Mouse (Mus musculus) gastrocnemius, postnatal 25 days (tissue): Measurements from ENCODE around the gene Ccdc74a. TPM values are rescaled to one million over a fixed set of nuclear protein-coding genes. Genes with fewer than 3 reads are reported as not detected.
"Not testable (repeated sequence)": the region's sequence is repeated elsewhere in the genome, so short reads cannot be mapped to it uniquely, and the experiment has no call there.

Experiments used
- DNase-seq: peaks from one replicate; pipeline ENCODE4 v3.0.0; 2022
- long read RNA-seq, 2 experiments: library from polyadenylated mRNA; stranded (forward); transcript quantifications; one replicate each; pipeline ENCODE4 v2.0.0; 2021
- total RNA-seq, 2 experiments: library from RNA; stranded (reverse); gene quantifications; 1 replicate in 1 of 2; 2 replicates in 1 of 2; pipeline ENCODE4 v1.2.3; 2021

Ccdc74a gene
- total RNA-seq: 1 to 10 TPM in 1 of 2 experiments, under 1 TPM in 1; 0.77 to 1.6 TPM
- long read RNA-seq, experiment 1: 0 reads
- long read RNA-seq, experiment 2, partial matches to known transcripts: 0 of 2 reads
- long read RNA-seq, experiment 2, other reads (novel, unspliced or antisense): 0 of 2 reads

DNA sequence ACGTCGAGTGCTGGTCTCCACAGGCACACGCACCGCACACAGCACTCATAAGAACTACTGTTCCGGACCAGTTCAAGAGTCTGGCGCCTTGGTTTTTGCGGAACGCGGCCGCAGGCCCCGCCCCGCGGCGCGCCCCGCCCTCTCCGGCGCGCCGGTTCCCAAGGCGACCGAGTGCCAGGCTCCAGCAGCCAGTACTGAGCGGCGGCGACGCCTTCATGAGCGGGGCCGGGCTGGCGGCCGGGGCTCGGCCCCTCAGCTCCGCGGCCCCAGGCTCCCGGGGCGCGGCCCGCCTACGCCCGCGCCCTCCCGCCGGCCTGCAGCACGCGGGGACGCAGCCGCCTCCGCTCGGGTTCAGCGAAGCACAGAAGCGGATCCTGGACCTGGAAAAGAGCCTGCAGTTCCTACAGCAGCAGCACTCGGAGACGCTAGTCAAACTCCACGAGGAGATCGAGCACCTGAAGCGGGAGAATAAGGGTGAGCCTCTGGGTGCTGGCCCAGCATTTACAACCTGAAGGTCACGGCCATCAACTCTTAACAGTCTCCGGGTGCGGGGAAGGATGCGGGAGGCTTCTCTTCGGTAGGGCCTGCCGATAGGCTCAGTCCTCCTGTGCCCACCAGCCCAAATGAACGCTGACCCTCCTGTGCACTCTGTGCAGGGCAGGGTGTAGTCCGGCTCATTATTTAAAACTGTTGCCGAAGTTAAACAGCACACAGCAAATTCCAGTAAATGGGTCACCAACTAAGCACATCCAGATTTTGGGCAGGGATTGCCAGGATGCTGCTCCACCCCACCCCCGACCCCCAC is at the start of gene Ccdc74a:
Gene Ccdc74a (plus strand): TSS at position 161 of the 805 bp plus-strand sequence.
- DNase-seq: peak; percentile 86

GRCm38 (mm10) chr16:17600944-17601562 is 45.2 kb upstream of the Ccdc74a start:
- DNase-seq: no peak

GRCm38 (mm10) chr16:17604941-17605340 is 41.3 kb upstream of the Ccdc74a start:
- no peak for DNase-seq

DNA sequence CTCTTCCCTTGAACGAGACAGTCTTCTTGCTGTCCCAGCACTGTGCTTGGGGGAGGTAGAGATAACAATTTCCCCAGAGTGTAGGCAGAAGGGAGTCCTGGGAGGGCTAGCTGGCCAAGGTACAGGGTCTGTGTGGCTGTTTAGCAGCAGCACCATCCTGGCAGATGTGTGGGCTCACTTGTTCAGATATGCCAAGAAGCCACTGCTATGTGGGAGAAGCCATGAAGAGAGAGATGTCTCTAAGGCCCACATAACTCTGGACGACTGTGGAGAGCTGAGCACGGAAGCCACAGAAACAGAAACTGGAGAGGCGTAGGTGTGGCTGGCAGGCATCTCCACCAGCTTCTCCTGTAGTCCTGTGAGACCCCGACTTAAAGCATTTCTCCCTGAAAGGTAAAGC is 40.6 kb upstream of the Ccdc74a start:
- DNase-seq: no peak

GRCm38 (mm10) chr16:17611383-17611782 is 34.9 kb upstream of the Ccdc74a start:
- DNase-seq: no peak

DNA sequence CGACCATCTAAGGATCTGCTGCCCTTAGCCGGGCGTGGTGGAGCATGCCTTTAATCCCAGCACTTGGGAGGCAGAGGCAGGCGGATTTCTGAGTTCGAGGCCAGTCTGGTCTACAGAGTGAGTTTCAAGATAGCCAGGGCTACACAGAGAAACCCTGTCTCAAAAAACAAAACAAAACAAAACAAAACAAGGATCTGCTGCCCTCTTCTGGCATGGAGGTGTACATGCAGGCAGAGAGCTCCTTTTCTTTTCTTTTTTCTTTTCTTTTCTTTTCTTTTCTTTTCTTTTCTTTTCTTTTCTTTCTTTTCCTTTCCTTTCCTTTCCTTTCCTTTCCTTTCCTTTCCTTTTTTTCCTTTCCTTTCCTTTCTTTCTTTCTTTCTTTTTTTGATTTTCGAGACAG is 31.5 kb upstream of the Ccdc74a start:
- not testable (repeated sequence) for DNase-seq

GRCm38 (mm10) chr16:17616212-17616611 is 30.1 kb upstream of the Ccdc74a start:
- no peak for DNase-seq

- DNase-seq: no peak
Observed at GRCm38 (mm10) chr16:17617922-17618565, 28.2 kb upstream of the Ccdc74a start.

DNA sequence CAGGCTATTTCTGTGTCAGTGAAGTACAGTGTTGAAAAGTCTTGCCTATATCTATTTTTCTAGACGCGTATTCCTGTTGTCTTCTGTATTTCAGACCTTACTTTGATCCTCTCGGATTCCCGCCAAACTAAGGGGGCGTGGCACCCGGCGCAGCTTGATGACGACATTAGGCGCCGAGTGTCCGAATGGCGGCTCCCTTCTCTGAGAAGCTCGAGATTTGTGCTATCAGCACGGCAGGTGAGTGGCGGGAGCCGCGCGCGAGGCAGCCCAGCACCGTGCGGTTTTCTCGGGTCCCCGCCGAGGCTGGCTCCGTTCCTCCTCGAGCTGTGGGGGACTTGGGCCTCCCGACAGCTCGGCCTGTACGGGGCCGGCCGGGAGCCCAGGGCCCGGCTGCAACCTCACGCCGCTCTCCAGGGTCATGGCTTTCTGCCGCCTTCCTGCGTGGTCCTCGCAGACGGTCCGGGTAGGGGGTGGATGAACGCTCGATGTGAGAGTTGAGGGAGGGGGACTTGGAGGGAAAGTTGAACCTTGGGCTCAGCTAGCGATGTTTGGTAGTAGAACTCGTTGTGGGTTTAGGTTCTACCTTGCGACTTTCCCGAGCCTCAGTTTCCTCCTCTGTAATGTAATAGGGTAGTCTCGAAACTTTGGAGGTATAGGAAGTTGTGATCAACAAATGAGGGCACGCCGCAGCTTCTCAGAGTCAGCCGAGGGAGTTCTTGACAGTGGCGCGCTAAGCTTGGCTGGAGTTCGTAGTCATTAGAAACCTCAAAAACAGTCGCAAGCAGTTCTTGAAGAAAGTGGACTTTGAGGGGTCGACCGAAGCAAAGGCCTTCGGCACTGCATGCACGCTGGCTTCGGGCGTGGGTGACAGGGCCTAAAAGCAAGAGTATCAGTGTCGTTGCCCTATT is 26.8 kb upstream of the Ccdc74a start, which contains the start of gene Smpd4:
Gene Smpd4 (plus strand): TSS at position 157 of the 908 bp plus-strand sequence.
- peak; percentile 79 for DNase-seq

DNA sequence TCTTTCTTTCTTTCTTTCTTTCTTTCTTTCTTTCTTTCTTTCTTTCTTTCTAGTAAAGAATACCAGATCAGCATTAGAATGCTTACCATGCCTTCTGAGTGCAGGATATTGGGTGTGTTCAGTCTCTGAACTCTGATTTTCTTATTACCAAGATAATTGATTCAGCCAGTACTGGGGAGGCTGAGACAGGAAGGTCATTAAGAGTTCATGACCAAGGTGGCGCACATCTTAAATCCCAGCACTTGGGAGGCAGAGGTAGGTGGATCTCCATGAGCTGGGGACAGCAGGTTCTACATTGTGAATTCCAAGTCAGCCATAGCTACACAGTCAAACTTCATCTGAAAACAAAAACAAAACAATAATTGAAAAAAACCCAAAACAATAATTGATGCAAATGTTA is 24.3 kb upstream of the Ccdc74a start:
- no peak for DNase-seq

- DNase-seq: no peak
Observed at GRCm38 (mm10) chr16:17625488-17626268, 20.6 kb upstream of the Ccdc74a start.

DNA sequence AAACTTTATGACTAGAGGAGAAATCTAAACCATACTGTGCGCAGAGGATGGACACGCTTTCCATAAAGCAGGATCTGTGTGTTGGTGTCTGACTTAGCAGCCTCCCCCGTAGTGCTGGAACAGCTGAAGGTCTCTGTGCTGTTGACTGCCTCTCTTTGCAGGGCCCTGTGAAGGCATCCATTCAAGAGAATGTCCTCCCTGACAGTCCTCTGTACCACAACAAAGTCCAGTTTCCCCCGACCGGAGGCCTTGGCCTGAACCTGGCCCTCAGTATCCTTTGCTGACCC is 20.1 kb upstream of the Ccdc74a start:
- DNase-seq: no peak

GRCm38 (mm10) chr16:17632580-17632979 is 13.7 kb upstream of the Ccdc74a start:
- DNase-seq: no peak

GRCm38 (mm10) chr16:17633481-17634181 is 12.6 kb upstream of the Ccdc74a start:
- no peak for DNase-seq

DNA sequence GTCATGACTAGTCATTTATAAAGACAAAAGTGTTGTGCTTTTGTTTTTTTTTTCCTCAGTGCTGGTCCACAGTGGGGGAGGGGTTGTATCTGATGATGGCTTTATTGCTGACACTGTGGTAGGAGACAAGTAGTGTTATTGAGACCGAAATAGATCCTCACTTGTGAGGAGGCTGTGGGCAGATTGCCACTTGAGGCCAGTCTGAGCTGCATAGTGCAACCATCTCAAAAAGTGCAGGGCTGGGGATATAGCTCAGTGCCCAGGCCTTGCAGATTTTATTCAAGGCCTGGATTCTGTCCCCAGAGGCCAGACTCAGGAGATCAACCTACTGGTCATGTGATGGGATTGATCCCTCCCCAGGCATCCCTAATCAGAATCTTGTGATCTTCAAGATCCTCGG is 9.4 kb upstream of the Ccdc74a start:
- no peak for DNase-seq

GRCm38 (mm10) chr16:17637610-17638009 is 8.7 kb upstream of the Ccdc74a start:
- DNase-seq: no peak

GRCm38 (mm10) chr16:17638036-17638628 is 8.1 kb upstream of the Ccdc74a start:
- DNase-seq: no peak

- DNase-seq: no peak
Observed at GRCm38 (mm10) chr16:17639081-17639480, 7.2 kb upstream of the Ccdc74a start.

DNA sequence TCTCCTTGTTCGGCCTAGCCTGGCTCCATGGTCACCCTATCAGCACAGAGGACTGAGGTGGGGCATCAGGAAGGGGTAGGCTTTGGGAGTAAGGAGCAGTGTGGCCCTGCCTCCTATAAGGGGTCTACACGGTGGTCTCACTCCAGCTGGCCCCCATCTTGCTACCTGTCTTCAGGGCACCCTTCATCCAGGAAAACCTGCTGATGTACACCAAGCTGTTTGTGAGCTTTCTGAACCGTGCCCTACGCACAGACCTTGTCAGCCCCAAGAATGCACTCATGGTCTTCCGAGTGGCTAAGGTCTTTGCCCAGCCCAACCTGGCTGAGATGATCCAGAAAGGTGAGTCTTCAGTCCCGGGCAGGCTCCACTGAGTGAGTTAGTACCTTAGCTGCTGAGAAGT is 6.3 kb upstream of the Ccdc74a start:
- no peak for DNase-seq

- no peak for DNase-seq
Observed at GRCm38 (mm10) chr16:17640706-17641105, 5.6 kb upstream of the Ccdc74a start.
